Mouse (Mus musculus): ENCODE measurements around the gene Psme4.
A peak's percentile ranks its signal among the peaks of the same experiment; 100 is the strongest.

The Psme4 gene

DNA sequence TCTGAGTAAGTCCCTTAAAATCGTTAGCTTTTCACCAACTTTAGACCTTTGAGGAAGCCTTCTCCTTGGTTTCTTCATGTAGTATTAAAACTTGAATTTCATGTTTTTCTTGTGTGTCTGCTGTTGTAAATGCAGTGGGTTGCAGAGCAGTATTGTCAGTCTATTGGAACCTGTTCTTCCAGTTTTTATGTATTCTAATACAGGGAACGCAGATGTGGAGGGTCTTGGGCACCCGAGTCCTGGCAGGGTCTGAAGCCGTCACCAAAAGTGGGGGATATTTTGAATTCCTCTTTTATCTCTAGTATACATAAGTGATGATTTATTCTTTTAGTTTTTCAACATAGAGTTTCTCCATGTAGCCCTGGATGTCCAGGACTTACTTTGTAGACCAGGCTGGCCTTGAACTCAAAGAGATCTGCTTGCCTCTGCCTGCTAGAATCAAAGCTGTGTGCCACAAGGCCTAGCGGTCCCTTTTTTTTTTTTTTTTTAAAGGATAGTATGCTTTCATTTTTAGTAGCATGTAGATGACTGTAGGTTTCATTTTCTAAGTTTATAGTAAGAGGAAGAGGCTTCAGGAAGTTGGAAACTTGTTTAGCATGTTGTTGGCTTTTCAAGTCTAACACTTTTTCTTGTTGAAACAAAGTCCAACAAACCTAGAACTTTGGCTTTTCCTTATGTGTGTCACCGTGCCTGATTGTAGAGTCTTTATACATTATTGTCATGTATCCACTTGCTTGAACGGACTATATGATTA, 14.9 kb downstream of the Psme4 start:
- DNase-seq, result no peak

- no peak for DNase-seq
These were observed 21.2 kb downstream of the Psme4 start for GRCm38 (mm10) chr11:30792680-30793079.

- no peak for DNase-seq
These were observed 22.2 kb downstream of the Psme4 start for GRCm38 (mm10) chr11:30793753-30794152.

DNA sequence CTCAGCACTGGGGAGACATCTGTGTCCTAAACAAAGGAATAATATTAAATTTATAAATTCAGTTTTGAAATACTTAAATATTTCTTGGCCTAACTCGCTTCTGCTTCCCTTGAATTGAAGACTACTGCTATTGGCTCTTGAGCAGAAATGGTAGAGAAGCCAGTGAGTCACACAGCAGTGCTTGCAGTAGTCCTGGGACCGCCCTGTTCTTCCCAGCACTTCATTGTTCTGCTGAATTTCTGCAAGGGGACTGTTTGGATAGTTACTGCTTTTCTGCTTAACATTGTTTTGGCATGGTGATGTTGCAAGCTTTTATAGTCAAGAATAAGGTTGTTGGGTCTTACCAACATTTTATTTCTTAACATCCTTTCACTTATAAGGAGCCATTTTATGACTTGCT, 25.7 kb downstream of the Psme4 start:
- no peak for DNase-seq

GRCm38 (mm10) chr11:30799496-30799895, 28.0 kb downstream of the Psme4 start:
- DNase-seq, result peak in 1 of 2 experiments; percentile 29

GRCm38 (mm10) chr11:30800091-30800490, 28.6 kb downstream of the Psme4 start:
- no peak for DNase-seq

DNA sequence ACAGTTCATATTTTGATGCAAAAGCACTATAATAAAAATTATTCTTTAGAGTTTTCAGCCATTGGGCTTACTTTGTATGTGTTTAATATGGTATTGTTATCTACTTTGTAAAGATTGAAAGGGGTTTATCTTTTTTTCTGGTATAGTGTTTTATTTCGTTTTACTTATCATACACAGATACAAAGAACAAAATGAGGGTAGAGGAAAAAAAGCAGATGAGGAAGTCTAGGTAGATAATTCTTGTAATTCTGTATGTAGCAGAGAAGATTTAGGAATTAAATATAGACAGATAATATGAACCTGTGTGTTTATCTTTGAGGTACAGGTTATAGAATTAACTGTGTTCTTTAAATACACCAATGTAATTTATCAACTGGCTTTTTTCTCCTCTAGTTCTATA, 30.9 kb downstream of the Psme4 start:
- no peak for DNase-seq

DNA sequence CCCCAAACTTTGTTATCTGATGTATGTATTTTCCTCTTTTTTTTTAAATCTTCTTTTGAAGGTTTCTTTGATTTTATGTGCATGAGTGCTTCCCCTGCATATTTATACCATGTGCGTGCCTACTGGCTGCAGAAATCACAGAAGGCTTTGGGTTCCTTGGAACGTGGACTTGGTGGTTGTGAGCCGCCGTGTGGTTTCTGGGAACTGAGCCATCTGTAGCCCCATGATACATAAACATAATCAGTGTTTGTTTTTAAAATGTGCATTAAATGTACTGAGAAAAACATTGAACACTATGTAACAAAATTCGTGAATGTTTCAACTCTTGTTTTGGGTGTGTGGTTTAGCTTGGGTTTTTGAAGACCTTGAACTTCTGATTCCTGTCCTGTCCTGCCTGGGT, 49.6 kb downstream of the Psme4 start:
- no peak for DNase-seq

DNA sequence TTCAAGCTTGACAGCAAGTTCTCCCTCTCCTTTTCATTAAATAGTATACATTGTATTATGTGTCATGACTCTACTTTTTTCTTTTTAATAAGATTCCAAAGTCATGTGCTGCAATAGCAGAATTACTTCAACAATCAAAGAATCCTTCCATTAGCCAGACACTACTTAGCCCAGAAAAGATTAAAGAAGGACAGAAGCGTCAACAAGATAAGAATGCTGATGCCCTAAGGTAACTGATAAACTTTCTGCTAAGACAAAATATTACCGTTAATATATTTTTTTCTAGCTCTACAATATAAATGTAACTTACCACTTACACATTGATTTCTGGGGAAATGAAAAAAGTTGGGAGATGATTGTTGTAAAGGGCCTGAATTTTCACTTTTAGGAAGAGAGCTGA, 67.3 kb downstream of the Psme4 start:
- no peak for DNase-seq

GRCm38 (mm10) chr11:30844355-30844754, 72.8 kb downstream of the Psme4 start:
- no peak for DNase-seq

GRCm38 (mm10) chr11:30872425-30872824, 100.9 kb downstream of the Psme4 start:
- no peak for DNase-seq

GRCm38 (mm10) chr11:30885171-30885871, 113.8 kb downstream of the Psme4 start, which contains the start of the genes Gpr75 and Asb3:
Gene Gpr75, plus strand, starts transcription at chr11:30885358.
Gene Asb3, plus strand, starts transcription at chr11:30885416.
- peak; percentile 89 to 91 for DNase-seq

DNA sequence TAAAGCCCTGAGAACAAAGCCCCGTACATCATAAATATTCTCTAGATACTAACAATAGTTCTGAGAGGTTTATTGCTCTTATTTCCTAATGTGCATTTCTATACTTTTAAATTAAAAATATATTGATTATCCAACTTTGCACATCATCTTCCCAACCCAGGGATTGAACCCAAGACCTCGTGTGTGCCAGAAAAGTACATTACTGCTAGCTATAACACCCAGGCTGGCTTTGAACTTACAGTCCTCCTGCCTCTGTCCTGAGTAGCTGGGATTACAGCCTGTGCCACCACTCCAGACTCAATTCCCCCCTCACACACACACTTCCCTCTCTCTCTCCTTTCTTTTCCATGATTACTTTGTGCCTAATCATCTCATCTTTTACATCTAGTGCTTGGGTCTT, 116.6 kb downstream of the Psme4 start:
- DNase-seq, result no peak

DNA sequence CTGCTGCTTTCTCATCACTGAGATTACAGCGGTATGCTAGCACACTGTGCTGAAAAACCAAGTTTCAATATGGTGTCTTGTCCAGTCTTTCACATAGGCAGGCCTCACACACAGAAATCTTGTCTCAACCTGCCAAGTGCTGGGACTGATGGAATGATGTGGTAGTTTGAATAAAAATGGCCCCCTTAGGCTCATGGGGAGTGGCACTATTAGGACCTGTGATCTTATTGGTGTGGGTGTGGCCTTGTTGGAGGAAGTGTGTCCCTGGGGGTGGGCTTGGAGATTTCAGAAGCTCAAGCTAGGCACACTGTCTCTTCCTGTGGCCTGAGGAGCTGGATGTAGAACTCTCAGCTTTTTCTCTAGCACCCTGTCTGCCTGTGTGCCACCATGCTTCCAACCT, 124.7 kb downstream of the Psme4 start:
- no peak for DNase-seq

- no peak for DNase-seq
These were observed 127.8 kb downstream of the Psme4 start for GRCm38 (mm10) chr11:30899312-30899711.

DNA sequence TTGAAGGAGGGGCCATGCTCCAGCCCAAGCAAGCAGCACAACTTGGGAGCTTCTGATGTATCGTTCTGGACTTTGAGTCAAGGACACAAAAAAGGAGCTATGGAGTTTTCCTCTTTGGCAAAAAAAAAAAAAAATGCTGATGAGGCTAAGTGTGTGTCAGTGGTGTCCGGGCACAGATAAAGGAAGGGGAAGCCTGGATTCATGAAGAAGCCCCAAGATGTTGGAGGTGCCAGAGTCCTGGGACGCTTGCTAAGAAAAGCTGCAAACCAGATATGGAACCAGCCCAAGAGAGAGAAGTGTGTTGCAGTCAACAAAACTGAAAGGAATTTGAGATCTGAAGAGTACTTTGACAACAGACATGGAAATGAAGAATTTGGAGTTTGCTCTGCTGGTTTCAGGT, 140.8 kb downstream of the Psme4 start:
- no peak for DNase-seq

- no peak for DNase-seq
These were observed 149.1 kb downstream of the Psme4 start for GRCm38 (mm10) chr11:30920641-30921040.

DNA sequence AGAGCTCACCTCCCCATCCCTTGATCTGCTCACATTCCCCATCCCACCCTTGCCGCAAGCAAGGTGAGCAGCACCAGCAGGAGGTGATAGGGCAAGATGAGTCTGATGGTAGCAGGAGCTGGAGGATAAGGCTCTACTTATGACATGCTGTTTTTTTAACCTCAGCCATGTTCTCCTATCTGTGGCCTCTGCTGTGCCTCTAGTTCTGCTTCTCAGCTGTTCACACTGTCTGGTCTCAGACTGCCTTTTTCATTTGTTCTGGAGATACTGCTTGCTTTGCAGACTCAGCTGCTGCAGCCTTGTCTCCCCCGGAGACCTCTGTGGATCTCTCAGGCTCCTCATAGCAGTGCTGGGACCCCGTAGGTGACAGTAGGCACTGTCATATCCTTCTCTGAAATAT, 151.8 kb downstream of the Psme4 start:
- no peak for DNase-seq

DNA sequence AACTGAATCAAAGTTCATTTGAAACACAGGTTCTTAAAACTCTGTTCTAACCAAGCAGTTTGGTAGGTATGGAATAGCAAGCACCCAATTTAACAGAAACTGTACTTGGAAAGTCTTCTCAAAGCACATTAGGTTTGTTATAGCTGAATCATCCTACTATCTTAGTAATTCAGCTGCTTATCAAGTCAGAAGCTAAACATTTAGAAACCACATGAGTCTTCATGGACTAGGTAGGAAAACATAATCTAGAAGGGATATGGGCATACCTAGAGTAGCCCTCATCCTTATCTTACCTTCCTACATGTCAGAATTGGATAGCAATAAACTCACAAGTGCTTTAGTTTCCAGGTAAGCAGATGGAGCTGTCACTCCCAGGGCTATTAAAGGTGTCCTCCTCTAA, 156.6 kb downstream of the Psme4 start:
- no peak for DNase-seq

DNA sequence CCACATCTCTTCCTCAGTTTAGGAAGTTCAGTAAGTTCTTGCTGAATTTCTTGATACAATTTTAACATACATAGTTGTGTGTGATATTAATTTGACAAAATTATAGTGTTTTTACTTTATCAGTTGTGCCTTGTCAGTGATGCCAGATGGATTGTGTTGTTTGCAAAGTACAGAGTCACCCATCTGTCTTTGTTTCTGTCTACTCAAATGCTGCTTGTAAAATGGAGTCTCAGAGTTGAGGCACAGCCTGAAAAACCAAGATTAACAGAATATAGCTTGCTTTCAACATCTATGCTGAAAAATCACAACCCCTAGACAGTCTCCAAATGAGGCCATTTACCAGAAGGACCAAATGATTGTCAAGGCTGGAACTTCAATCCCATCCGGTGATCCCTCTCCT, 157.0 kb downstream of the Psme4 start:
- no peak for DNase-seq
